Mouse (Mus musculus): ENCODE results near the gene Ttc19. TPM values are rescaled to one million over a fixed set of nuclear protein-coding genes. Genes with fewer than 3 reads are reported as not detected.
"Not testable (repeated sequence)": the region's sequence is repeated elsewhere in the genome, so short reads cannot be mapped to it uniquely, and the experiment has no call there.

Gene Ttc19
- polyA plus RNA-seq, 1 experiment = 20.7 TPM

GRCm38 (mm10) chr11:62369924-62370323 is 88.7 kb downstream of the Ttc19 start:
- TF ChIP-seq CTCF (IDR thresholded peaks at IDR 0.05; ENCODE audit: extremely low read depth, insufficient read length, insufficient replicate concordance, low read depth, low read length) (no peak), POLR2A (IDR thresholded peaks at IDR 0.05; ENCODE audit: low read depth, low read length) (no peak)
- Histone ChIP-seq H3K36me3 (ENCODE audit: control insufficient read depth, insufficient read depth, low read length) (peaks cover 61% of the 10 kb centered on the region), H3K27ac (ENCODE audit: insufficient read depth, low read depth, low read length) (no peak overlapping the region), H3K4me1 (ENCODE audit: control insufficient read depth, insufficient read depth, insufficient read length, low read length) (no peaks in the 10 kb centered on the region; the same call in 1 of the 2 replicates), H3K4me3 (ENCODE audit: low read depth, low read length) (no peak overlapping the region), H3K27me3 (ENCODE audit: control insufficient read depth, insufficient read depth, low read length) (no peaks in the 10 kb centered on the region)

GRCm38 (mm10) chr11:62371776-62372175 is 90.5 kb downstream of the Ttc19 start:
- no peak for TF ChIP-seq POLR2A (IDR thresholded peaks at IDR 0.05; ENCODE audit: low read depth, low read length)
- TF ChIP-seq CTCF (IDR thresholded peaks at IDR 0.05; ENCODE audit: extremely low read depth, insufficient read length, insufficient replicate concordance, low read depth, low read length) = no peak
- Histone ChIP-seq H3K4me3 (ENCODE audit: low read depth, low read length) (no peak overlapping the region), H3K4me1 (ENCODE audit: control insufficient read depth, insufficient read depth, insufficient read length, low read length) (no peaks in the 10 kb centered on the region; the same call in 1 of the 2 replicates), H3K36me3 (ENCODE audit: control insufficient read depth, insufficient read depth, low read length) (peaks cover 60% of the 10 kb centered on the region), H3K27ac (ENCODE audit: insufficient read depth, low read depth, low read length) (no peak overlapping the region), H3K27me3 (ENCODE audit: control insufficient read depth, insufficient read depth, low read length) (no peaks in the 10 kb centered on the region)
- 69% methylated on average over 2 of the region's 2 CpGs for WGBS

GRCm38 (mm10) chr11:62377202-62377851 is 96.1 kb downstream of the Ttc19 start:
- H3K36me3 ChIP-seq (ENCODE audit: control insufficient read depth, insufficient read depth, low read length) = peaks cover 56% of the 10 kb centered on the region
- not testable (repeated sequence) for H3K4me1 ChIP-seq (ENCODE audit: control insufficient read depth, insufficient read depth, insufficient read length, low read length); H3K4me3 ChIP-seq (ENCODE audit: low read depth, low read length); H3K27ac ChIP-seq (ENCODE audit: insufficient read depth, low read depth, low read length); H3K27me3 ChIP-seq (ENCODE audit: control insufficient read depth, insufficient read depth, low read length)
- WGBS = 80% methylated on average over 6 of the region's 6 CpGs

Other genes with a start within 250 kb of the Ttc19 start
- 16.4 and 36.4 TPM in 2 replicates for gene Adora2b, start 32.5 kb upstream of the Ttc19 start, polyA plus RNA-seq (2012; rRNA removed)
- gene Zswim7, start 98 bp upstream of the Ttc19 start, polyA plus RNA-seq (2012; rRNA removed) = 7.6 and 17.4 TPM in 2 replicates
- 2.4 and 5.8 TPM in 2 replicates for gene Pigl, start 177.0 kb downstream of the Ttc19 start, polyA plus RNA-seq (2012; rRNA removed)
- 49.1 and 130 TPM in 2 replicates for gene Ncor1, start 177.1 kb downstream of the Ttc19 start, polyA plus RNA-seq (2012; rRNA removed)

All from small intestine, adult 2 months (tissue).